Mouse (Mus musculus) MEL (cell line): Measurements from ENCODE around the gene Dock9.

ENCODE experiments used
- CTCF ChIP-seq, 3 experiments: IDR thresholded peaks in 2 of 3; conservative IDR thresholded peaks in 1 of 3; 2 replicates each; pipeline ENCODE4 v1.5.1; 2011 to 2012; ENCODE audit warnings: low read length in 3 of 3, low read depth in 2 of 3, mild to moderate bottlenecking in 2 of 3, improper control_type of control experiment in 1 of 3, inconsistent platforms in 1 of 3, mixed read lengths in 1 of 3, moderate library complexity in 1 of 3; ENCODE audit not compliant: control insufficient read depth in 1 of 3, insufficient read depth in 1 of 3, poor library complexity in 1 of 3, severe bottlenecking in 1 of 3
- HCFC1 ChIP-seq: IDR thresholded peaks from 2 replicates; pipeline ENCODE4 v1.6.1; 2012; ENCODE audit warnings: low read depth, mild to moderate bottlenecking, inconsistent platforms, low read length, improper control_type of control experiment, moderate library complexity
- POLR2A ChIP-seq, 2 experiments: IDR thresholded peaks; 2 replicates each; pipeline ENCODE4 v1.6.1; 2011 to 2012; ENCODE audit warnings: low read length in 2 of 2, mild to moderate bottlenecking in 2 of 2, control low read depth in 1 of 2, improper control_type of control experiment in 1 of 2, low read depth in 1 of 2, moderate library complexity in 1 of 2; ENCODE audit not compliant: control insufficient read depth in 1 of 2, insufficient read depth in 1 of 2, poor library complexity in 1 of 2
- POLR2AphosphoS2 ChIP-seq: IDR thresholded peaks from 2 replicates; pipeline ENCODE4 v1.6.1; 2011; ENCODE audit warnings: low read length, improper control_type of control experiment
- TCF12 ChIP-seq: IDR thresholded peaks from 2 replicates; pipeline ENCODE4 v1.6.1; 2014; ENCODE audit warnings: low read depth, mild to moderate bottlenecking, inconsistent platforms, low read length, improper control_type of control experiment, moderate library complexity

- TF ChIP-seq CTCF (IDR thresholded peaks at IDR 0.05 in 2 of 3, conservative IDR thresholded peaks at IDR 0.05 in 1 of 3; ENCODE audit: control insufficient read depth in 1 of 3, insufficient read depth in 1 of 3, low read depth in 2 of 3, low read length in 3 of 3, poor library complexity in 1 of 3, severe bottlenecking in 1 of 3) (no peak), HCFC1 (no peak), TCF12 (no peak), POLR2A (IDR thresholded peaks at IDR 0.05; ENCODE audit: control insufficient read depth in 1 of 2, insufficient read depth in 1 of 2, low read depth in 1 of 2, low read length in 2 of 2, poor library complexity in 1 of 2) (no peak), POLR2AphosphoS2 (no peak)
Observed at GRCm38 (mm10) chr14:121693991-121694594, 103.5 kb downstream of the Dock9 start.
